Mouse (Mus musculus) embryo, embryonic 11 days (tissue): ENCODE measurements at regions not wholly inside any gene's neighbourhood (a gene's known extent, or its start where the extent isn't known, plus 50 kb on each side); places are given as distances from the start of the nearest gene placed in this dataset.

Experiments
- DNase-seq: peaks from one replicate; pipeline ENCODE4 v3.0.0-alpha.2; 2015

DNA sequence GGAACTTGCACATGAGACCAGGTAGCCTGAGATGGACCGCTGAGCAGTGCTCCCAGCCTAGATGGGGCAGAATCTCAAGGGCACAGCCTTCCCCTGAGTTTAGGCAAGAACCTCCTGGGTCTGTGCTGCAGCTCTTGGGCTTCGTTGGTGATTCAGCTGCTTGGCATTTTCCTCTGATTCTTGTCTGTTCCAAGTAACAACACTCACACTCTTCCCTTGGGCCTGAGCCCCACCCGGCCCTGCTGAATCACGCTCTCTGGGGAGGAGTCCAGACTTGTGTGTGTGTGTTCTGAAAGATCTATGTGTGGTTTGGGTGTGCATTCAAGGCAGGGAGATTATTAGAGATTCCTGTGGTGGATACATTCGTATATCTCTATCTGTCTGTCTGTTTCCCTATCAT lies 517.4 kb upstream of the Tbx3 start:
- DNase-seq: no peak

DNA sequence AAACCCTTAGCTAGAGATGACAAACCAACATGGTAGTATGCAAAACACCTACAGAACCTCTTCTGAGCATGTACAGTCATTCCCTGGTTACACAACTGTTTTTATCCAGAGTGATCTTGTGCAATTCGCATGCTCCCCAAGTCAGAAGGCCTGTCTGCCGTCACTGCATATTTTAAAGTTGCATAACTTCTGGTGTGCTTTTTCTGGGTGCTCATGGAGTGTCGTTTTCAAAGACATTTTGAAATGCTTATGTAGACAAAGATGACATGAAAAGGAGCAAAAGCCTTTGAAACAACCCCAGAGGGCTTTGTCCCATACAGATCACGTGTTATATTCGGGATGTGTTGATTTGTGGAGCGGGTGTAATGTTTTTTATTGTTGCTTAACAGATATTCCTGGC lies 513.8 kb upstream of the Tbx3 start:
- no peak for DNase-seq

DNA sequence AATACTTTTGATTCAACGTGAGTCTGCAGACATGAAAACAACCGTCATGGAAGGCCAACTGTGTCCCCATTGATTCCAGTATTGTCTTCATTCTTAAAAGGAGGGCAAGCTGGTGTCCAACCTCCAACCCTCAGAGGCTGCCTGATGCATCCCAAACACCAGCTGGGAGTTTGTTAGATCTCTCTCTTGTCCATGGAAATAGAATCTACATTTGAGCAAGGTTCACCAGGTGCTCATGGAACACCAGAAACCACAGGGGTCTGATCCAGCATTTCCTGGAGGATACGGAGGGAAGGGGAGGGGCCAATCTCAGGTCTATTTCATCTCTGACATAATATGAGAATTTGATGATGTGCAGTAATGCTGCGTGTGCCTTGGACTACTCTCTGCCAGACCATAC lies 512.3 kb upstream of the Tbx3 start:
- DNase-seq: no peak

DNA sequence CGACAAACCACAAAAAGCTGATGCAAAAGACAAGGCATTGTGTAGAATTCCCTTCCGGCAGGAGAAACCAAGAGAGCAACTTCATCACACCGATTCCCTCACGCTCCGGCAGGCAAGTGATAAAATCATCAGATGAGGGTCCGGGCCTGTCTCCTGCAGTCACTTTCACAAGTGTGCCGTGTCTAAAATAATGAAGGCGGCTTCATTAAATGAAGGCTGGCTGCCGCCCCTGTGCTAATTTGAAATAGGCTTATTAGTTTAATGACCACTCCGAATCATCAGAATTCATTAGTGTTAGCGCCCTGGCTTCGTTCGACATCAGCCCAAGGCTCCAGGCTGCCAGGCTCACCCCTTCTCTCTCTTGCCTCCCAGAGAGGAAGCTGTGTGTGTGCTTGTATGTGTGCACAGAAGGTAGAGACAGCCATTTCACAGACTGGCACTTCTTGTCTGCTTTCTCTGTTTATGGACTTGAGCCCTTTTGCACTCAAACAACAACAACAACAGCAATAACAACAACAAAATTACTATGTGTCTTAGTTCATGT lies 508.3 kb upstream of the Tbx3 start:
- no peak for DNase-seq

DNA sequence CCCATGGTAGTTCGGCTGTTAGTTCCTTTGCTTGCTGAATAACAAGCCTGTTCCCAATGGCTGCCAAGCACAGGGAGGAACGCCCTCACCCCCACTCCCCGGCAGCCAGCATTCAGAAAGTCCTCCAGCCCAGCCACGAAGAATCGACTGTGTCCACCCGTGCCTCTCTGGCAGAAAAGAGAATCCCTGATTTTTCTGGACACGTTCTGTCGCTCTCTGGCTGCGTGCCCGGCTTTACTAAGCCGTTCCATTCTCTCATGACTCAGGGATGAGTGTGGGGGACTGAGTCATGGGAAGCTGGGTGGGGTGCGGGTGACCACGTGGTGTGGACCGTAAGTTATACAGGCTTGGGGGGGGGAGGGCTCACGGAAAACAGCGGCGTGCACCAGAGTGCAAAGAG lies 502.8 kb upstream of the Tbx3 start:
- DNase-seq: no peak

DNA sequence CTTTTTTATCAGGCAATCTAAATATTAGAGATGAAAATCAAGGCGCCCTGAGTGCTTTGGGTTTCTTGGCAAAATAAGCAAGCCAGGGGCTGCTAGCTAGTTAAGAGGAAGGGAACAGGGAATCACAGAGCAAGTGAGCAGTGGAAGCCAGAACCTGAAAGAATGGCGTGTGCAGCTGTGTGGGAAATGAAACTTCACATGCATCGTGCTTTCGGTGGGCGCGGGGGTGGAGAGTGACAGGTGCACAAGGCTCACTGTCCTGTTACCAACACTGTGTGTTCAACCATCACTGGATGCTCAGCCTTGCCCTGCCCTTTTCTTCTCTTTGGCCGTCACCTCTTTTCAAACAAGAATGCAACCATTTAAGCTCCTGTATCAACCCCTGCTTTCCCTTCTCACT lies 501.2 kb upstream of the Tbx3 start:
- no peak for DNase-seq

DNA sequence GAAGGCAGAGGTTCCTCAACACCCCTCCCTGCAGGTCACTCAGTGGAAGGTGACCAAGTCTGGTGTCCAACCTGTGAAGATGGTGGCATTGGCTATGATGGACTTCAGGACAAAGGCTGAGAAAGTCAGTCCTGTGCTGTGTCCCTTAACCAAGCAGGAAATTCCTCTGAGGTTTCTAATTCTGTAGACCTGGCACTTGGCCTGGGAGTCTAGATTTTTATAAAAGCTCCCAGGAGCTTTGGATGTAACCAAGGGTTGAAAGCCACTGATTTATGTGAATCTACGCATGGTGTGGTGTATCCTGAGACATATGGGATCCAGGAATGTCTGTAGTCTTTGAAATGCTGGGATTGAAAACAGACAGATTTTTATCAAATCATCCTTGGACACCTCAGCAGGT lies 498.8 kb upstream of the Tbx3 start:
- DNase-seq: no peak

DNA sequence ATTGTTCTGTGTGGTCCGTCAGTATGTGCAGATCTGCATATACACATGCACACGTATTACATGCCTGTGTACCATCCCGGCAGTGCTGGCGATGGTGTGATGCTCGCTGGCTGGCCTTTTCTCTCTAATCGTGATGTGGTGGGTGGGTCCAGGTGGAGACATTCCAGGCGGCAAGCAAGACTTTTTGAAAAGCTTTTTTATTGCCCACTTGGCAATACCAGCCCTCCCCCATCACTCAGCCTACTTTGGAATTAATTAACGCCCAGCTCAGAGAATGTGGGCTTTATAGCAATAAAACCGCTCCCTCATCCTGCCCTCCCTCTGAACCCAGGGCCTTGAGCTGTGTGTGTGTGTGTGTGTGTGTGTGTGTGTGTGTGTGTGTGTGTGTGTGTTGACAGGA lies 491.7 kb upstream of the Tbx3 start:
- peak; percentile 24 for DNase-seq

DNA sequence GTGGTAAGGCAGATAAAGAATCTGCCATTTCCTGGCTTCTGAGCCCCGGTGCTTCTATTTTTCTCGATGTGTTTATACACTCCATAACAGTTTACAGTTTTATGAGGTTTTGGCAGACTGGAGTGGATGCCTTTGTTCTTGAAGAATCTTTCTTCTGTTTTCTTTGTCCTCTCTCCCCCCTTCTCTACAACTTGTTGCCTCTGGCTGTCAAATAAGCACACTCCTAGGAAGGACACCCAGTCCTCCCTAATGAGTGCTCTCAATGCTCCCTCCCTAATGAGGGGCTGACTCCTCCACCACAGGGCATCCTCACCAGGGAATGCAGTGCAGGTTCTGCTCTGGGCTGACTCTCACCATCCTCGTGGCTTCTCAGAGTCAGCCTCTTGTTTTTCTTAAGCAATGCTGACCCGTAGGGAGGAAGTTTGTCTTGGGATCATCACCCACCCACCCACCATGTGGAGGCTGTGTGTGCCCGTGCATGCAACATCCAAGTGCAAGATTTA lies 486.9 kb upstream of the Tbx3 start:
- DNase-seq: no peak

DNA sequence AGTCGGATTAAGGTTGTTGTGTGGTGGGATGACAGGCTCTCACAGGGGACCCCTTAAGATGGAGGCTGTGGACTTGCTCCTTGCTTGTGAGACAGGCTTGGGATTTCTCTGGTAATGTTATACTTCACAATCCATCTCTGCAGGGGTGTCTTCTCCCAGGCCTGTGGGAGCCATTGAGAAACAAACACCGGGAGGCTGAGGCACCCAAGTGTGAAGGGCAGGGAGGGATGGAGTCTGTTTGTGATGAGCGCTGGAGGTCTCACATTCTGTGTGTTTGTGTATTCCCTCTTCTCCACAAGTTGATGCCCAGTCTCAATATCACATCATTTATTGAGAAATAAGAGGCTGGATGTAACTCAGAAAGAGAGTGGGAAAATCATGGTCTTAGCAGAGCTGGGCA lies 483.9 kb upstream of the Tbx3 start:
- DNase-seq: no peak

DNA sequence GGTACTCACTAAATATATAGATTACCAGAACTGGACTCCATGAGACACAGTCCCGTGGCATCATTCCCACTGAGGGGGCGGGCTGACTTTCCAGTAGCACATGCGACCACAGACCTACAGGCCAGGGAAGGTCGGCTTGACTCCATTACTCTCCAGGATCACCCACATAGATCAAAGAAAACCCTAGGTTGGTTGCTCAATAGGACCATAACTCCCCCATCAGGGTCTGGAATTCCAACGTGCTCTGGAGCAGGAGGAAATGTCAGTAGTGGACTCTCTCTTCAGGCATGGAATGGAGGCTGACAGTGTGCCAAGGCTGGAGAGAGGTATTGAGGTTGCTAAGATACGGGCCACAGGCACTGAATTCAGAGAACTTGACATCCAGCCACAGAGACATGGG lies 482.0 kb upstream of the Tbx3 start:
- peak; percentile 43 for DNase-seq

DNA sequence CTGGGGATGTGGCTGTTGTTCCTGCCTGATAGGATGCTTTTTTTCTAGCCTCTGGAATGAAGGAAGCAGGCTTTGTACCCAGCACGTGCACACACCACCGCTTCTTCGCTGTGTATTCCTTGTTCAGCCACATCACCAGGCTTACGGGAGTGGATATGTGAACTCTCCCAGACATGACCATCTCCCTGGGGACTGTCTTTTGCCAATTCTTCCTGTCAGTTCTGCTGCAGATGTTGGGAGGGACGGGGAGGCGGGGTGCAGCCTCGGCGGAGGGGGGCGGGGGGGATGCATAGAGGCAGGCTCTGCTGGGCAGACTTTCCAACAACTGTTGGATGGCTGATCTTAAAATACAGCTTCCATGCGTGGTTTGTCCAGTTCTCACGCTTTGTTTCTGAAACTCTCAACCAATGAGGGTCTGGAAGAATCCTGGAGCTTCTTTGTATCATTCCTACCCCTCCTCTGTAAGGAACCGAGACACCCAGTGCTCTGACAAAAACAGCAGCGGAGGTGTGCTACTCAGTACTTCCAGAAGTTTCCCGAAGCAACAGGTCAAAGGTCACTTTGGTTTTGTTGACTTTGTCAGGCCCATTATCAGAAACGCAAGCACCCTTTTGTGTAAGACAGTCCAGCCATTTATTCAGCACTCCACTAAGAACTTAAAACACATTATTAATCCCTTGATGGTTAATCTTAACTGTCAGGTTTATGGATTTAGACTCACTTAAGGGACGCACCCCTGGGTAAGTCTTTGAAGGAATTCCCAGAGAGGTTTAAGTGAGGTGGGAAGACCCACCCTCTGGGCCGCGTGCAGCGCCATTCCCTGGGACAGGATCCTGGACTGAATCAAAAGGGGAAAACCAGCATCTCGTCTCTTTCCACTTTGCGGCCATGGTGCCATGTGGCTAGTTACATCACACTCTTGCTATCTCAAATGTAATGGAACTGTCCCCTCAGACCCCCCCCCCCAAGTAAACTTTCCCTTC lies 476.5 kb upstream of the Tbx3 start:
- peak; percentile 42 for DNase-seq

DNA sequence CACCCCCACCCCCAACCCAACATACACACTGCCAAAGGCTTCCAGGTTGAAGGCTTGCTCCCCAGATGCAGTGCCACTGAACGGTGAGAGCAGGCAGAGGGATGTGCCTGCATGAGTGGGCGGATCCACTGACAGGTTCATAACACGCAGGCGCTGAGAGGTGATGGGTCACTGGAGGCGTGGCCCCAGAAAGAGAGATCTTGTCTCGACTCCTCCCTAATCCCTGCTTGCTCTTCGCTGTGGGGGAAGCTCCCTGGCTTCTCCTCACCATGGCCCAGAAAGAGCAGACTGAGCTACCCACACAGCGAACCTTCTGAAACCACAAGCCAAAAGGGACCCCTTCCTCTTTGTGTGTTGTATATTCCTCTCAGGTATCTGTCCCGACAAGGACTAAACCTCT lies 470.6 kb upstream of the Tbx3 start:
- peak; percentile 27 for DNase-seq

DNA sequence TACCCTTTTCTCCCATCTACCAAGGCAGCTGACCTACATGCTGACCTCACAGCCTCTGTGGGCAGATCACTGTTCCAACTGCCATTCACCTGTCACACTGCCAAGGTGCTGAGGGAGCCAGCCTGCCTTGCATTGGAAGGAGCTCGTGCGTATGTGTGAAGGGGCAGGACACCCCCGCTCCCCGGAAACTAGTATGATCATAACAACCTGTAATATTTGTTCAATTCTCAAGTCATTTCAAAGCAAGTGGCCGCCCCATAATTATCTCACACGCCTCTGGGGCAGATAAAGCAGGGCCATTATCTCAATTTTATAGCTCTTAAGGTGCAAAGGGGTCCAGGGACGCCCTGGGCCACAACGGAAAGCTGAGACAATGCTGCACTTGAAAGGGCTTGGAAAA lies 469.2 kb upstream of the Tbx3 start:
- no peak for DNase-seq

DNA sequence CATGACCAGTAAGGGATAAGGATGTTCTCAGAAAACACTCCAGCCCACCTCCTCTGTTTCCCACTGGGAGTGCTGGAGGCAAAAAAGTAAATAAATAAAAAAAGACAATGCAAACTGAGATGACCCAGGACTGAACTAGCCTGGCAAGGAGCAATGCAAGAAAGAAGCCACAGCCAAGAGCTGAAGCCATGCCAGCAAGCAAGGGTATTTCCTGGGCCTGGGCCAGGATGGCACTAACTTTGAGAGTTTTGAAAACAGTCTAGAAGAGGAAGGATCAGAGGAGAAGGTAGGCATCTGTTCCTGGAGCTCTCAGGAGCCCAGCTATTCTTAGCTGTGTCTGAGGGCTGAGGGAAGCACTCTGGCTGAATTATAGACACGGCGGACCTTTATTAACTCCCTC lies 465.7 kb upstream of the Tbx3 start:
- no peak for DNase-seq

DNA sequence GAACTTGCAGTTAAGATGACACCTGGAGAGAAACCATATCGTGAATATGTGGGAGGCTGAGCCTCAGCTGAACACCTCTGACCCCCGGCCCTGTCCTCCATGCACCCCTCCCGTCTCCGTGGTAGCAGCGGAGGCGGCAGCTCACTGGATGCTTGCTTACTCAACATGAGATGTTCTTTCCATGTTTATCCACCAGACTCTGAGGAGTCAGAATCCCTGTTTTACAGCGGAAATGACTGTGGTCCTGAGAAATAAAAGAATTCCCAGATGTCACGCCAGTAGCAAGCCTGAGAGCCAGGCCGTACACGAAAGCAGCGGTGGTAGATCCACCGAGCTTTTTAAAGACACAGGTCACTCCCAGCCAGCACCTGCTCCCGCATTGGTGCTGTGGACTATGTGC lies 462.4 kb upstream of the Tbx3 start:
- DNase-seq: no peak

DNA sequence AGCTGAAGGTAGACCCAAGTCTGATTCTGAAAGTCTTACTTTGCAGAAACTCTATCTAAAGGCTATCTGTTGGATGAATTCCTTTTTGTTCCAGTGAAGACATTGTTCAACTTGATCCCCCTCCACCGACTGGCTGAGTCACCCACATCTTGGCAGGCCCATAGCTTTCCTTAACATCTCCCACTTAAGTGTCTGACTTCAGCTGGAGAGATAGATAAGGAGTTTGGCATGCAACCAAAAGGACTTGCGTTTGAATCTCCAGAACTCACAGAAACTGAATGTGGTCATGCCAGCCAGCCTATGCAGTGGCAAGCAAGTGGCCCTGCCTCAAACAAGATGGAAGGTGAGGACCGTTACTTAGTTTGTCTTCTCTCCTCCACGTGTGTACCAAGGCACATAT lies 457.3 kb upstream of the Tbx3 start:
- no peak for DNase-seq

DNA sequence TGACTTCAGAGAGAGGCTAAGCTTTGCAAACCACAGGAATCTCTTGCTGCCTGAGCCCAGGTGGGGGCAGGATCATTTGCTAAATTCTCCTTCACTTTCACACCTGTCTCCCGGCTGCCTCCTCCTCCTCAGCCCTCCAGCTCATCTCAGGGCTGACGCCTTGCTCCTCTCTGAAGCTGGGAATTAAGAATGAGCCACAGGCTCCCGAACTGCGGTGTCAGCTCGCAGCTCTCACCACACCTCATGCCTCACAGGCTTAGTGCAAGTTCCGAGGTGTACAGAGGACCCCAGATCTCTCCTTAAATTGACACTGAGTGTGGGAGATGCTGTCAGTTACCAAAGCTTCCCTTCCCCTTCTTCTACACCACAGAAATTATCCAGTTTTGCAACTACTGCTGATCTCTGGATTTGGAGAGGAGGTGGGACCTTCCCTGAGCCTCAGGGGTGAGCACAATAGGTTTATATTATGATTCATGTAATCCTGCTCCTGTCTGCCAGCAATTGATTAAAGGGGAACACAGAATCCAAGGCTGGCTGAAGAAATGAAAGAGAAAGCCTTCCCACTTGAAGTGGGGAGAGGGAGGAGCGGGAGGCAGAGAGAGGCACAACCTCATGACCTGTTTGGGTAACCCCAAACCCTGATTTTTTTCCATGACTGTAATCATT lies 456.6 kb upstream of the Tbx3 start:
- no peak for DNase-seq

DNA sequence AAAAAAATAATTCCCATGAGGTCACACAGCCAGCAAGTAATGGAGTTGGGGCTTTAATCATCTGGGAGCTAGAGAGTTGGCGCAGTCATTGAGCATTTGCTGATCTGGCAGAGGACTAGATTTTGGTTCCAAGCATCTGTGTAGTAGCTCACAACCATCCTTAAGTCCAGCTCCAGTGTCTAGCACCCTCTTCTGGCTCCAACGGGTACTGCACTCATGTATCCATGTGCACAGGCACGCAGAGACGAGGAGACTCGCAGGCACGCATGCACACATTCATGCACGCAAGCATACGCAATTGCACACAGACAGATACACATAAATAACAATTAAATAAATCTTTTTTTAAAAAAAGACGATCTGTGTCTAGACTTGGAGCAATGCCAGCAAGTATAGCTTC lies 455.5 kb upstream of the Tbx3 start:
- DNase-seq: no peak

DNA sequence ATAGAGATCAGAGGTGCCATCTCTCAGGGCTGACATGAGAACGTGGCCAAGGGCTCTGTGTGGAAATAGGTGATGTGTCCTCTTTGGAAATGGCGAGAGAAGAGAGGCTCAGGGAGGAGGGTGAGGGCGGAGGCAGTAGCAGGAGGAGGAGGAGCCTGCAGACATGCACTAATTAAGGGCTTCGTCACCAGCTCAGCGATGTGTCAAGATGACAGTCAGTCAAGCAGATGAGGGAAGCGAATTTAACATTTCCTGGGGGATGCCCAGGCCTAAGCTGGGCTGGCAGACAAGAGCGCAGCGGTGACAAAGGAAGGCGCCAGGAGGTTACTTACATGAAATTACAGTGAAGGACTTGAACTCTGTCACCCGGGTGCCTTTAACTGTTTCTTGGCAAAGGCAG lies 455.1 kb upstream of the Tbx3 start:
- DNase-seq: no peak

DNA sequence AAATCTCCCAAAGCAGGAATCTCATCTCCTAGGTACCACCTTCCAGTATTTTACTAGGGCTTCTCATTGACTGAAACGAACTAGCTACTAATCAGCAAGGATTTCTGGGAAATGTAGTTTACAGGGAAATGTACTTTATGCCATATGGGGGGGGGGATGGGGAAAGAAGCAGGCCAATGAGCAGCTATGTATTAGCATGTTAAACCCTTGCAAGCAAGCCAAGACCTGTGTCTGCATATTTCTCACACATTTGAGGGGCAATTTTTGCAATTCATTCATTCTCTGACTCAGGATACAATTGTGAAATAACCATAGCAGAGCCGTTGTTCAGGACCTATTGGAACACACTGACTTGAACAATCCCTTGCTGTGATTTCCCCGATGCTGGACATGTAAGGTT lies 454.3 kb upstream of the Tbx3 start:
- DNase-seq: no peak

DNA sequence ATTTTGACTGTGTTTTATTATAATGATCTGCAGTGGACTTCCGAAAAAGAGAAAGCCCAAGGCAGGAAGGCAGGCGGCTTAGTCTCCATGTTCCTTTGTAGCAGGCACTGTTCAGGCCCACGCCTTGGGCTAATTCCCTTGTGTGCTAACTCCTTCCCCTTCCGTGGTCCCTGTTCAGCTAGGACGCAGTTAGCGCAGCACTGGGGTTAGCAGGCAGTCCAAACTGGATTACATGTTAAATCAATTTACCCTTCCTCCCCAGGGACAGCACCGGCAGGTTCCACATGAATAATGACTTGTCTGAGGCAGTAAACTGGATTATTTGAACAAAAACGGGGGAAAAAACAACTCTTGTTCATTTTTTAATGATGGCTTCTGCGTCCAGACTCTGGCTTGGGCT lies 453.4 kb upstream of the Tbx3 start:
- DNase-seq: peak; percentile 32

DNA sequence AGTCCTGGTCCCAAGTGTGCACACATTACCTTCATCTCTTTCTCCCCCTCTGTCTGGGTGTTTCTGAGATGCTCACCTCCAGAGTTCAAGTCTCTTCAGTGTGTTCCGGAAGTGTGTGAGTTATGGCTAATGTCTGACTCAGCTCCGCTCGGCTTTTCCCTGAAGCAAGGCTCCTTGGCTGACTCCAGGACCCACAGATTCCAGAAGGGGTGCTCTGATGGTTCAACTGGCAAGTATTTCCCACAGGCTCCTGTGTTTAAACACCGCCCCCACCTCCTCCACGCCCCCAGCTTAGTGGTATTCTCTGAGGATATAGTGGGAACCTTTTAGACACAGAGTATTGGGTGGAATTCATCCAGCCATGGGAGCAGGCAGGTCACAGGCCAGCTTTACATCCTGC lies 441.8 kb upstream of the Tbx3 start:
- no peak for DNase-seq

DNA sequence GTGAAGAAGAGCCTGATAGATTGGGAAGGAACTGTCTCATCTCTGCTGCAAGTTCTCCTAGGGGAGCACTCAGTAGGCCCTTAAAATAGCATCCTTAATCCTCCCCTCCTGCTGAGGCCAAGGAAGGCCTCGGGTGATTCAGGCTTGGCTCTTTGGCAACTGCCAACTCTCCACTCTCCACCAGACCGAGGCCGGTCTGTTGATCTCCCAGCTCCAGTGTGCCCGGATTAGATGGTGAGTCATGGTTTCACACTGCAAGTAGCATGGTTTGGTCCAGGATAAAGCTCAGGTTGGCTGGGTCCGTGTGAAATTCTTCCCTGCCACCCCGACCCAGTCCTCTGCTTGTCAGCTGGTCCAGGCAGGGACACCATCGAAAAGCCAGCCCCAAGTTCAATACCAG lies 437.5 kb upstream of the Tbx3 start:
- DNase-seq: no peak
